In the genomic region with DNA sequence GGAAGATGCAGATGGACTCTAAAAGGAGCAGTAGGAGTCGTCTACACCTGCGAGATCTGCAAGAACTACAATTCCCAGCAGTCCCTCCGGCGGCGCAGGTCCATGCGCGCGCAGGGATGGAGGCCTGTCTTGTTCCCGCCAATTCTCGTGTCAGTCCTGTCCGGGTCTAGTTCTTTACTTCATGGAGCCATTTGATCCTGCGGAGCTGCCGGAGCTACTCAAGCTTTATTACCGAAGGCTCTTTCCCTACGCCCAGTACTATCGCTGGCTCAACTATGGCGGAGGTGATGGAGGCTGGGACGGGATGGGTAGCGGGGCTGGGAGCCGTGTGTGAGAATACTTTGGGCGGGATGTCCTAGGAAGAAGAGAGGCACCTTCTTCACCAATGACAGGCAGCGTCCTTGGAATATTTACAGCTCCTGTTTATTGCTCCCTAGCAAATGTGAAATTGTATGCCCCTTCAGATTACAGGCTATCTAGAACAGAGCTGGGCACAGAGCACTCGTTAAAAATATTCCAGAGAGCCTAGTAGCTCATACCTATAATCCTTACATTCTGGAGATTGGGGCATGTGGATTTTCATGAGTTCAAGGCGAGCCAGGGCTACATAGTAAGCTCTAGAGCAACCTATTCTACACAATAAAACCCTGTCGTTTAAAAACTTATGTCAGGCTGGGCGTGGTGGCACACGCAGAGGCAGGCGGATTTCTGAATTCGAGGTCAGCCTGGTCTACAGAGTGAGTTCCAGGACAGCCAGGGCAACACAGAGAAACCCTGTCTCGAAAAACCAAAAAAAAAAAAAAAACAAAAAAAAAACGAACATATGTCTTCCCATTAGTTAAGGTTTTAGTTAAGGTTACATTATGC, we compare ENCODE assay signal across 8 mouse cellular contexts. TPM values are rescaled to one million over a fixed set of nuclear protein-coding genes. Genes with fewer than 3 reads are reported as not detected.
DNase-seq lines count a peak whose midpoint lies in the region; ATAC-seq lines count a peak whose summit lies in the region.

Prim1 (plus strand) TSS at position 101 of the 867 bp plus-strand sequence.

- DNase-seq in T-cell, adult 2 months (ENCODE audit: low spot score): peak; percentile 81
- DNase-seq in cerebellum, postnatal 14 days: peak; percentile 82 to 89
- DNase-seq in frontal cortex, postnatal 25 days (ENCODE audit: low spot score in 2 of 2): peak; percentile 51 to 59
- peak; percentile 88 for DNase-seq in hindbrain, embryonic 14.5 days (ENCODE audit: low spot score)
- peak; percentile 76 to 83 for DNase-seq in left cerebral cortex, adult 18-20 months (ENCODE audit: low spot score in 2 of 2)
- peak; percentile 61 for DNase-seq in retina, postnatal 7 days (ENCODE audit: low read depth, low spot score)
- peak; percentile 63 to 77 for DNase-seq in urinary bladder, adult 18-20 months (ENCODE audit: low spot score in 2 of 2)

- H3K9ac ChIP-seq in hindbrain, embryonic 14.5 days: peak within 1 kb of the TSS; percentile 61

- peaks cover 7% of the 10 kb centered on the region; the same call in 1 of the 2 replicates for H3K4me1 ChIP-seq in hindbrain, embryonic 14.5 days (replicated peaks; ENCODE audit: control insufficient read depth, insufficient read depth, low read length)

- no peaks in the 10 kb centered on the region for H3K9me3 ChIP-seq in hindbrain, embryonic 14.5 days (ENCODE audit: control insufficient read depth, low read length)

- ATAC-seq in hindbrain, embryonic 14.5 days (ENCODE audit: low FRiP score): peak; percentile 94

- H3K79me2 ChIP-seq in macrophage (ENCODE audit: inconsistent target): no peaks in the 10 kb centered on the region

- H3K4me3 ChIP-seq in hindbrain, embryonic 14.5 days (replicated peaks; ENCODE audit: low read length): peak within 1 kb of the TSS; percentile 59
- peak within 1 kb of the TSS; percentile 66 for H3K4me3 ChIP-seq in macrophage (ENCODE audit: inconsistent target)

- H3K4me2 ChIP-seq in hindbrain, embryonic 14.5 days (replicated peaks): peak within 1 kb of the TSS; percentile 81

- H3K36me3 ChIP-seq in hindbrain, embryonic 14.5 days (replicated peaks; ENCODE audit: control insufficient read depth, insufficient read depth): peaks cover 14% of the 10 kb centered on the region
- no peaks in the 10 kb centered on the region for H3K36me3 ChIP-seq in macrophage (ENCODE audit: inconsistent target)

- no peaks in the 10 kb centered on the region for H3K27me3 ChIP-seq in hindbrain, embryonic 14.5 days (ENCODE audit: control insufficient read depth, insufficient read depth, low read length)

- peak within 1 kb of the TSS; percentile 56; the same call in 1 of the 2 replicates for H3K27ac ChIP-seq in hindbrain, embryonic 14.5 days
- H3K27ac ChIP-seq in macrophage: no peak within 1 kb of the TSS

- WGBS in hindbrain, embryonic 14.5 days: 5% methylated on average over 31 of the region's 31 CpGs
- WGBS in macrophage (ENCODE audit: missing documents): 5% methylated on average over 31 of the region's 31 CpGs

RNA-seq across cellular contexts. Expression of gene Prim1, which starts in this region (rescaled TPM):
- polyA plus RNA-seq in hindbrain, embryonic 14.5 days (2014; fragmentation: Nextera tagmentation; extraction: Ambion mirVana): 36.9 and 39.3 TPM in 2 replicates
- 1 to 10 TPM; 8.9 to 9.1 TPM for total RNA-seq in left cerebral cortex, adult 18-20 months (2021)
- total RNA-seq in macrophage (2018; cell fraction: chromatin; rRNA removed): 10 to 100 TPM in 11 of 26 experiments, 1 to 10 TPM in 15; 1.2 to 20.8 (median 8.5) TPM
- 1 to 10 TPM; 2.4 to 7.1 (median 4.7) TPM for total RNA-seq in macrophage (2018; cell fraction: cytosol; rRNA removed)
- total RNA-seq in macrophage (2018; cell fraction: nucleus; rRNA removed): 10 to 100 TPM in 4 of 26 experiments, 1 to 10 TPM in 22; 2.0 to 43.5 (median 6.6) TPM
- polyA plus RNA-seq in macrophage (2018): 3.5 to 24.5 TPM (median 8.9 TPM) in 3 replicates
